Mouse (Mus musculus): ENCODE data around the gene Tmem216. TPM values are rescaled to one million over a fixed set of nuclear protein-coding genes. Genes with fewer than 3 reads are reported as not detected.

Tmem216 gene
- polyA plus RNA-seq, 1 experiment from 2014 or later, result 11.7 TPM

- Histone ChIP-seq H3K4me2 (ENCODE audit: low read depth, low read length) (no peak overlapping the region), H3K9me3 (ENCODE audit: low read length) (no peaks in the 10 kb centered on the region), H3K27ac (ENCODE audit: low read depth) (peak overlapping the region; percentile 29; the same call in 1 of the 2 replicates), H3K4me1 (ENCODE audit: insufficient read depth) (peaks cover 29% of the 10 kb centered on the region), H3K4me3 (ENCODE audit: low read depth, low read length) (no peak overlapping the region), H3K36me3 (replicated peaks; ENCODE audit: insufficient read depth, low read length) (peaks cover 52% of the 10 kb centered on the region), H3K27me3 (ENCODE audit: insufficient read depth, low read length) (no peaks in the 10 kb centered on the region), H3K9ac (replicated peaks) (no peak overlapping the region)
- ATAC-seq, result no peak
- TF ChIP-seq EP300 (IDR thresholded peaks at IDR 0.05; ENCODE audit: low read depth), result no peak
- DNase-seq, result no peak
- WGBS (ENCODE audit: insufficient replicate concordance), result 63% methylated on average over 8 of the region's 8 CpGs
These were observed 31.2 kb upstream of the Tmem216 start for GRCm38 (mm10) chr19:10587231-10587630.

DNA sequence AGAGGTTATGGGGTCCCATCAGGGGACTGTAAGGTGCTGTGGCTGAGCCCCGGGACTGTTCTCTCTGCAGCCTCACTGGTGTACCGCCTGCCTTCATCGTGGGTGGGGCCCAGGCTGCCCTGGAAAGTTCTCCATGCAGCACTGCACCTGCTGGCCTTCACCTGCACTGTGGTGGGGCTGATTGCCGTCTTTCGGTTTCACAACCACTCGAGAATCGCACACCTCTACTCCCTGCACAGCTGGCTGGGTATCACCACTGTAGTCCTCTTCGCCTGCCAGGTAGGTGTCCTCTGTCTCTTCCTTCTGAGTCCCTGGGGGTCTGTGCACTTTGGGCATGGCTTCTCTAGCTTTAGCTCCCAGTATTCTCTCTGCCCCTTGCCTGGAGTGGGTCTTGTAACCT lies 29.1 kb upstream of the Tmem216 start:
- 70% methylated on average over 8 of the region's 8 CpGs for WGBS (ENCODE audit: insufficient replicate concordance)
- Histone ChIP-seq H3K9ac (replicated peaks) (no peak overlapping the region), H3K4me3 (ENCODE audit: low read depth, low read length) (no peak overlapping the region), H3K4me2 (ENCODE audit: low read depth, low read length) (peak overlapping the region; percentile 18; the same call in 1 of the 2 replicates), H3K27me3 (ENCODE audit: insufficient read depth, low read length) (no peaks in the 10 kb centered on the region), H3K36me3 (replicated peaks; ENCODE audit: insufficient read depth, low read length) (peaks cover 51% of the 10 kb centered on the region), H3K9me3 (ENCODE audit: low read length) (no peaks in the 10 kb centered on the region), H3K4me1 (ENCODE audit: insufficient read depth) (peaks cover 30% of the 10 kb centered on the region), H3K27ac (ENCODE audit: low read depth) (no peak overlapping the region)
- DNase-seq (peak; percentile 35), ATAC-seq (peak; percentile 26)
- TF ChIP-seq CTCF (IDR thresholded peaks at IDR 0.05; ENCODE audit: low read depth), result no peak
- no peak for TF ChIP-seq EP300 (IDR thresholded peaks at IDR 0.05; ENCODE audit: low read depth)

GRCm38 (mm10) chr19:10583550-10584146 lies 27.6 kb upstream of the Tmem216 start:
- H3K9me3 ChIP-seq (ENCODE audit: low read length), result no peaks in the 10 kb centered on the region
- no peak for ATAC-seq
- no peak for TF ChIP-seq CTCF (IDR thresholded peaks at IDR 0.05; ENCODE audit: low read depth)
- TF ChIP-seq EP300 (IDR thresholded peaks at IDR 0.05; ENCODE audit: low read depth), result no peak
- no peak overlapping the region for H3K4me2 ChIP-seq (ENCODE audit: low read depth, low read length)
- H3K4me3 ChIP-seq (ENCODE audit: low read depth, low read length), result no peak overlapping the region
- H3K36me3 ChIP-seq (replicated peaks; ENCODE audit: insufficient read depth, low read length), result peaks cover 43% of the 10 kb centered on the region
- no peak overlapping the region for H3K9ac ChIP-seq (replicated peaks)
- H3K27me3 ChIP-seq (ENCODE audit: insufficient read depth, low read length), result no peaks in the 10 kb centered on the region
- 51% methylated on average over 7 of the region's 7 CpGs for WGBS (ENCODE audit: insufficient replicate concordance)
- no peak overlapping the region for H3K27ac ChIP-seq (ENCODE audit: low read depth)
- no peak for DNase-seq
- peaks cover 36% of the 10 kb centered on the region for H3K4me1 ChIP-seq (ENCODE audit: insufficient read depth)

DNA sequence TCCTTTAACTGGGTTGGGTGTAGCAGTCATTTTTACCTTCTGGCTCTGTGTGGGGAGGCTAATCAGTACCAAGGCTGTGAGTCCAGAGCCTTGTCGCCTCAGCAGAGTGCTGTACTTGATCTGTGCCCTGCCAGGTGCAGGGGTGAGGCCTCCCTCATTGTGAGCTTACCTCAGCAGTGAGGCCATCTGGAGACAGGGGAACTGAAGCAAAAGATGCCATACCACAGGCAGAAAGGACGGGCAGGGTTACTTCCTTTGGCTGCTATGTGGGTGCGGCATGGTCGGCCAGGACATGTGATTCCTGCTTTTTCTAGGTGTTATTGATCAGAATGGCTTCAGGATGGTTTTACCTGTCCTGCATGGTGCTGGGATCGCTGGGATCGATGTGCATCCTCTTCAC lies 25.9 kb upstream of the Tmem216 start:
- Histone ChIP-seq H3K36me3 (replicated peaks; ENCODE audit: insufficient read depth, low read length) (peaks cover 30% of the 10 kb centered on the region), H3K9me3 (ENCODE audit: low read length) (no peaks in the 10 kb centered on the region), H3K4me1 (ENCODE audit: insufficient read depth) (peaks cover 40% of the 10 kb centered on the region), H3K9ac (replicated peaks) (no peak overlapping the region), H3K4me3 (ENCODE audit: low read depth, low read length) (no peak overlapping the region), H3K4me2 (ENCODE audit: low read depth, low read length) (0 out of 2 replicates have a peak overlapping the region, but pooled peaks have one; percentile 9), H3K27me3 (ENCODE audit: insufficient read depth, low read length) (no peaks in the 10 kb centered on the region), H3K27ac (ENCODE audit: low read depth) (peak overlapping the region; percentile 18; the same call in 1 of the 2 replicates)
- ATAC-seq (no peak), DNase-seq (no peak)
- TF ChIP-seq CTCF (IDR thresholded peaks at IDR 0.05; ENCODE audit: low read depth) (no peak), EP300 (IDR thresholded peaks at IDR 0.05; ENCODE audit: low read depth) (no peak)
- WGBS (ENCODE audit: insufficient replicate concordance), result 77% methylated on average over 6 of the region's 6 CpGs

DNA sequence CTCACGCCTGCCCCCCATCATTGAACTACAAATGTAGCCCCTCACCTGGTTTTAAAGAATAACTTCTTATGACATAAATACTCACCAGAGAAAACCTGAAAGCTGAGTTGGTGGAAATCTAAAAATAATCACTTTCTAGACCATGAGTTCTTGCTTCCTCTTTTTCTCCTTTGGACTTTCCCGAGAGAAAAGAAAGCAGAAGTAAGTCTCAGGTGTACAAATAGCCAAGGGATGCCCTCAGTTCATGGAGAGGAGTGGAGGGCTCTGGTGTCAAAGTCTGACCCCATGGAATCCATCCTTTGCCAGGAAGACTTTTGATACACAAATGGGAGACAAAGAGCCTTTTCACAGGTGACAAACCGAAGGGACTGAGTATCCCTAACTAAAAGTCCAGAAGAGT lies 24.7 kb upstream of the Tmem216 start:
- Histone ChIP-seq H3K9ac (replicated peaks) (no peak overlapping the region), H3K27me3 (ENCODE audit: insufficient read depth, low read length) (no peaks in the 10 kb centered on the region), H3K4me3 (ENCODE audit: low read depth, low read length) (no peak overlapping the region), H3K4me1 (ENCODE audit: insufficient read depth) (peaks cover 43% of the 10 kb centered on the region), H3K36me3 (replicated peaks; ENCODE audit: insufficient read depth, low read length) (peaks cover 22% of the 10 kb centered on the region; the same call in 1 of the 2 replicates), H3K4me2 (ENCODE audit: low read depth, low read length) (no peak overlapping the region), H3K27ac (ENCODE audit: low read depth) (peak overlapping the region; percentile 48; the same call in 1 of the 2 replicates), H3K9me3 (ENCODE audit: low read length) (no peaks in the 10 kb centered on the region)
- DNase-seq (no peak), ATAC-seq (no peak)
- TF ChIP-seq EP300 (IDR thresholded peaks at IDR 0.05; ENCODE audit: low read depth) (no peak), CTCF (IDR thresholded peaks at IDR 0.05; ENCODE audit: low read depth) (no peak)
- WGBS (ENCODE audit: insufficient replicate concordance), result 50% methylated on average over 3 of the region's 3 CpGs

- no peak for ATAC-seq
- Histone ChIP-seq H3K4me2 (ENCODE audit: low read depth, low read length) (no peak overlapping the region), H3K27ac (ENCODE audit: low read depth) (peak overlapping the region; percentile 48; the same call in 1 of the 2 replicates), H3K4me3 (ENCODE audit: low read depth, low read length) (no peak overlapping the region), H3K27me3 (ENCODE audit: insufficient read depth, low read length) (no peaks in the 10 kb centered on the region), H3K4me1 (ENCODE audit: insufficient read depth) (peaks cover 41% of the 10 kb centered on the region), H3K9ac (replicated peaks) (no peak overlapping the region), H3K36me3 (replicated peaks; ENCODE audit: insufficient read depth, low read length) (peaks cover 20% of the 10 kb centered on the region; the same call in 1 of the 2 replicates), H3K9me3 (ENCODE audit: low read length) (no peaks in the 10 kb centered on the region)
- TF ChIP-seq CTCF (IDR thresholded peaks at IDR 0.05; ENCODE audit: low read depth), result no peak
- TF ChIP-seq EP300 (IDR thresholded peaks at IDR 0.05; ENCODE audit: low read depth), result no peak
- no peak for DNase-seq
- 74% methylated on average over 3 of the region's 3 CpGs for WGBS (ENCODE audit: insufficient replicate concordance)
These were observed 24.1 kb upstream of the Tmem216 start for GRCm38 (mm10) chr19:10580102-10580501.

Measured in liver, postnatal 0 days (tissue).